Mouse (Mus musculus): ENCODE results near the gene Cir1. TPM values are rescaled to one million over a fixed set of nuclear protein-coding genes. Genes with fewer than 3 reads are reported as not detected.

The Cir1 gene
- polyA plus RNA-seq, 1 experiment, result 6.6 TPM

DNA sequence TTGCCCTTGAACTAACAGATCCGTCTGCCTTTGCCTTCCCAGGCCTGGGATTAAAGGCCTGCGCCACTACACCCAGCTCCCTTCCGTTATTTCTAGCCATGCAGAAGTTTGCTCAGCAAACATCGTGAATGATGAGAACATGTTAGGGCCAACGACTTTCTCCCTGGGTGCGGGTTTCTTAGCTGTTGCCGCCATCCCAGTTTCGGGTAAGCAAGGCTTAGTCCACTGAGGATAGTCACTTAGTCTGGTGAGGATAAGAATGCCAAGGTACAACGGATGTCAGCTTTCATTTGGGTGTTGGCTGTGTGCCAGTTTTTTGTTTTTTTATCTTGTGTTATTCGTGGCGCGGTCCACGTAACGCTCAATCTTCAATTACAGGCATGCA, 608 bp upstream of the Cir1 start:
- H3K27me3 ChIP-seq (ENCODE audit: control insufficient read depth, insufficient read depth, insufficient read length), result no peaks in the 10 kb centered on the region
- TF ChIP-seq E2F4 (IDR thresholded peaks at IDR 0.05; ENCODE audit: insufficient read depth) (no peak), MYOG (IDR thresholded peaks at IDR 0.05; ENCODE audit: control insufficient read depth in 1 of 3, insufficient read depth in 1 of 3, insufficient read length in 2 of 3, low read depth in 2 of 3) (no peak), TCF12 (IDR thresholded peaks at IDR 0.05; ENCODE audit: insufficient read depth, poor library complexity, severe bottlenecking) (no peak), POLR2AphosphoS2 (IDR thresholded peaks at IDR 0.05; ENCODE audit: insufficient read length, low read depth) (no peak), POLR2A (IDR thresholded peaks at IDR 0.05; ENCODE audit: insufficient read length, low read depth) (no peak), REST (IDR thresholded peaks at IDR 0.05; ENCODE audit: insufficient read depth, insufficient read length) (no peak), MAX (IDR thresholded peaks at IDR 0.05; ENCODE audit: low read depth) (no peak), CEBPB (IDR thresholded peaks at IDR 0.05; ENCODE audit: insufficient read depth, poor library complexity, severe bottlenecking) (no peak), TCF3 (IDR thresholded peaks at IDR 0.05; ENCODE audit: insufficient read length, low read depth) (no peak), MYOD1 (IDR thresholded peaks at IDR 0.05; ENCODE audit: control insufficient read depth in 1 of 3, insufficient read length in 2 of 3, low read depth in 2 of 3) (no peak), USF1 (IDR thresholded peaks at IDR 0.05; ENCODE audit: low read depth) (no peak), SRF (IDR thresholded peaks at IDR 0.05; ENCODE audit: control insufficient read depth, insufficient read length, low read depth) (no peak)
- H3K4me3 ChIP-seq, result peak overlapping the region; percentile 97
- H3ac ChIP-seq (ENCODE audit: control insufficient read depth, insufficient read length), result no peak overlapping the region
- peak overlapping the region; percentile 66 for H3K4me2 ChIP-seq (ENCODE audit: low read depth)
- H3K79me2 ChIP-seq (ENCODE audit: control insufficient read depth, insufficient read depth), result peaks cover 13% of the 10 kb centered on the region
- peaks cover 27% of the 10 kb centered on the region for H3K36me3 ChIP-seq (ENCODE audit: control insufficient read depth, insufficient read depth)

DNA sequence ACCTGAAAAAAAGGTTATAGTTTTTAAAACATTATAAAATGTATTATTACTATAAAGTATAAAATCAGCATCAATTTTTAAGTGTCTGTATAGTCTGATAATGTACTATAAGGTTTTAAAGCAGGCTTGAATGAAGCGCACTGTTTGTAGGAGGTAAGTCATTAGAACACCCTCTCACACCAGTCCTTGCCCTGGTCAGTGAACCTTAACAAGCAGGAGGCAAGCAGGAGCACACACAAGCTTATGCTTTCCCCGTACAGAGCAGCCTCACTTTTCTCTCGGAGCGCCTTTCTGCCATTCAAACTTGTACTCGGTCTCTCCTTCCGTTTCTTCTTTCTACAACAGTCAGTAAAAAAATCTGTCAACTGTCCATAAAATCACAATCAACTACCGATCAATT, 6.5 kb downstream of the Cir1 start:
- H3K27me3 ChIP-seq (ENCODE audit: control insufficient read depth, insufficient read depth, insufficient read length), result no peaks in the 10 kb centered on the region
- no peak overlapping the region for H3K4me2 ChIP-seq (ENCODE audit: low read depth)
- no peak overlapping the region for H3K4me3 ChIP-seq
- H3K36me3 ChIP-seq (ENCODE audit: control insufficient read depth, insufficient read depth), result peaks cover 42% of the 10 kb centered on the region
- TF ChIP-seq MYOD1 (IDR thresholded peaks at IDR 0.05; ENCODE audit: control insufficient read depth in 1 of 3, insufficient read length in 2 of 3, low read depth in 2 of 3) (no peak), E2F4 (IDR thresholded peaks at IDR 0.05; ENCODE audit: insufficient read depth) (no peak), REST (IDR thresholded peaks at IDR 0.05; ENCODE audit: insufficient read depth, insufficient read length) (no peak)
- peaks cover 3% of the 10 kb centered on the region for H3K79me2 ChIP-seq (ENCODE audit: control insufficient read depth, insufficient read depth)
- H3ac ChIP-seq (ENCODE audit: control insufficient read depth, insufficient read length), result no peak overlapping the region

DNA sequence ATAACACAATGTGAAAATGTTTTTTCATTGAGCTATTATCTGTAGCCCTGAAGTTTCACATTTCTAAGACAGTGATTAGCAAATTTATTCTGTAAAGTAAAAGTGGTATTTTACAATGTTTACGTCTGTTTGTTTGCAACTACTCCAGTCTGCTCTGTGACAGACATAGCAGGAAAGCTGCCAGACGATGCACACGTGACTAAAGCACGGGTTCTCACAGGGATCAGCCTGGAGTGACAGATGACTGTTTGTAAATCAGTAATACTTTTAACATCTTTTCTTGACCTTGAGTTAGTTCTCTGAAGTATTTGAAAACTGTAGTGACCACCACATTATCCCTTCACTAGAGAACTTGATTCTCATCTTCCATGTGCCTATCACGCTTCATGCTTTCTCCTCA, 8.0 kb downstream of the Cir1 start:
- TF ChIP-seq MYOD1 (IDR thresholded peaks at IDR 0.05; ENCODE audit: control insufficient read depth in 1 of 3, insufficient read length in 2 of 3, low read depth in 2 of 3) (no peak), USF1 (IDR thresholded peaks at IDR 0.05; ENCODE audit: low read depth) (no peak), E2F4 (IDR thresholded peaks at IDR 0.05; ENCODE audit: insufficient read depth) (no peak), POLR2A (IDR thresholded peaks at IDR 0.05; ENCODE audit: insufficient read length, low read depth) (no peak), CEBPB (IDR thresholded peaks at IDR 0.05; ENCODE audit: insufficient read depth, poor library complexity, severe bottlenecking) (no peak), SRF (IDR thresholded peaks at IDR 0.05; ENCODE audit: control insufficient read depth, insufficient read length, low read depth) (no peak), POLR2AphosphoS2 (IDR thresholded peaks at IDR 0.05; ENCODE audit: insufficient read length, low read depth) (no peak), MYOG (IDR thresholded peaks at IDR 0.05; ENCODE audit: control insufficient read depth in 1 of 3, insufficient read depth in 1 of 3, insufficient read length in 2 of 3, low read depth in 2 of 3) (no peak), MAX (IDR thresholded peaks at IDR 0.05; ENCODE audit: low read depth) (no peak), TCF12 (IDR thresholded peaks at IDR 0.05; ENCODE audit: insufficient read depth, poor library complexity, severe bottlenecking) (no peak), TCF3 (IDR thresholded peaks at IDR 0.05; ENCODE audit: insufficient read length, low read depth) (no peak), REST (IDR thresholded peaks at IDR 0.05; ENCODE audit: insufficient read depth, insufficient read length) (no peak)
- peaks cover 36% of the 10 kb centered on the region for H3K36me3 ChIP-seq (ENCODE audit: control insufficient read depth, insufficient read depth)
- no peak overlapping the region for H3K4me3 ChIP-seq
- H3K27me3 ChIP-seq (ENCODE audit: control insufficient read depth, insufficient read depth, insufficient read length), result no peaks in the 10 kb centered on the region
- no peak overlapping the region for H3ac ChIP-seq (ENCODE audit: control insufficient read depth, insufficient read length)
- H3K4me2 ChIP-seq (ENCODE audit: low read depth), result no peak overlapping the region
- H3K79me2 ChIP-seq (ENCODE audit: control insufficient read depth, insufficient read depth), result no peaks in the 10 kb centered on the region

DNA sequence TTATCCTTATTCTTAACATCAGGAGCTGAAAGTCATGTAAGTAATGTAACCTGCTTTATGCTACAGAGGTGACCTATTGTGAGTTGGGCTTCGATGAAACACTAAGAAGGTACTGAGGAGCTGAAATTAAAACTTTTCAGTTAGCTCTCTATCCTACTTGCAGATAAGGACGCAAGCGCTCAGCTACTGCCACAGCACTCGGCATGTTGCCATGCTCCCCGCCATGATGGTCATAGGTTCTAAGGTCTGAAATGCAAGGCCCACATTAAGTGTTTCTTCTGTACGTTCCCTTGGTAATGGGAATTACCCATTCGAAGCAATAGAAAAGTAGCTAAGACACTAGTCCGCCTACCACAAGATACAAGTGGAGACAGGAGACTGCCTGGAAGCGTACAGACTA, 9.8 kb downstream of the Cir1 start:
- H3K4me3 ChIP-seq, result no peak overlapping the region
- no peak overlapping the region for H3ac ChIP-seq (ENCODE audit: control insufficient read depth, insufficient read length)
- no peak overlapping the region for H3K4me2 ChIP-seq (ENCODE audit: low read depth)
- no peak for TF ChIP-seq POLR2AphosphoS2 (IDR thresholded peaks at IDR 0.05; ENCODE audit: insufficient read length, low read depth)
- no peak for TF ChIP-seq MAX (IDR thresholded peaks at IDR 0.05; ENCODE audit: low read depth)
- no peak for TF ChIP-seq SRF (IDR thresholded peaks at IDR 0.05; ENCODE audit: control insufficient read depth, insufficient read length, low read depth)
- TF ChIP-seq MYOG (IDR thresholded peaks at IDR 0.05; ENCODE audit: control insufficient read depth in 1 of 3, insufficient read depth in 1 of 3, insufficient read length in 2 of 3, low read depth in 2 of 3), result no peak
- TF ChIP-seq TCF12 (IDR thresholded peaks at IDR 0.05; ENCODE audit: insufficient read depth, poor library complexity, severe bottlenecking), result no peak
- TF ChIP-seq CEBPB (IDR thresholded peaks at IDR 0.05; ENCODE audit: insufficient read depth, poor library complexity, severe bottlenecking), result no peak
- no peak for TF ChIP-seq REST (IDR thresholded peaks at IDR 0.05; ENCODE audit: insufficient read depth, insufficient read length)
- no peak for TF ChIP-seq E2F4 (IDR thresholded peaks at IDR 0.05; ENCODE audit: insufficient read depth)
- no peak for TF ChIP-seq POLR2A (IDR thresholded peaks at IDR 0.05; ENCODE audit: insufficient read length, low read depth)
- TF ChIP-seq USF1 (IDR thresholded peaks at IDR 0.05; ENCODE audit: low read depth), result no peak
- H3K79me2 ChIP-seq (ENCODE audit: control insufficient read depth, insufficient read depth), result no peaks in the 10 kb centered on the region
- peaks cover 30% of the 10 kb centered on the region for H3K36me3 ChIP-seq (ENCODE audit: control insufficient read depth, insufficient read depth)
- H3K27me3 ChIP-seq (ENCODE audit: control insufficient read depth, insufficient read depth, insufficient read length), result no peaks in the 10 kb centered on the region

DNA sequence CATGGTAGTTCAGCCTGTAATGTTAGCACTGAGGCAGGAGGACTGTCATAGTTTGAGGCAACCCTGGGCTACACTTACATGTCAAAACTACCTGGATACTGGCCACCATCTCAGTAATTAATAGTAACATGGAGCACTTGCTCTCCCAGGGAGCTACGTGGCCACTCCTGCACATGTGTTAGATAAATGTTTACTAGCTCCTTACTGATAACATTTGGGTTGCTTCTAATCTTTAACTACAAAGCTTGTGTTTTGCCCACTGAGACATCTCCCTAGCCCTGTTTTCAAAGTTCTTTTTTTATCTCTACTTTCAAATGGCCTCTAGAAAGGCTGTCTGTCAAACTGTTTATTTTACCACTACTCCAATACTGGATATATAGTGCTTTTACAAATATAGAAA, 10.5 kb downstream of the Cir1 start:
- H3K36me3 ChIP-seq (ENCODE audit: control insufficient read depth, insufficient read depth), result peaks cover 30% of the 10 kb centered on the region
- no peak overlapping the region for H3K4me3 ChIP-seq
- no peak overlapping the region for H3K4me2 ChIP-seq (ENCODE audit: low read depth)
- no peak for TF ChIP-seq SRF (IDR thresholded peaks at IDR 0.05; ENCODE audit: control insufficient read depth, insufficient read length, low read depth)
- no peak for TF ChIP-seq MYOD1 (IDR thresholded peaks at IDR 0.05; ENCODE audit: control insufficient read depth in 1 of 3, insufficient read length in 2 of 3, low read depth in 2 of 3)
- no peak for TF ChIP-seq POLR2A (IDR thresholded peaks at IDR 0.05; ENCODE audit: insufficient read length, low read depth)
- TF ChIP-seq MAX (IDR thresholded peaks at IDR 0.05; ENCODE audit: low read depth), result no peak
- TF ChIP-seq MYOG (IDR thresholded peaks at IDR 0.05; ENCODE audit: control insufficient read depth in 1 of 3, insufficient read depth in 1 of 3, insufficient read length in 2 of 3, low read depth in 2 of 3), result no peak
- TF ChIP-seq TCF3 (IDR thresholded peaks at IDR 0.05; ENCODE audit: insufficient read length, low read depth), result no peak
- TF ChIP-seq POLR2AphosphoS2 (IDR thresholded peaks at IDR 0.05; ENCODE audit: insufficient read length, low read depth), result no peak
- no peak for TF ChIP-seq REST (IDR thresholded peaks at IDR 0.05; ENCODE audit: insufficient read depth, insufficient read length)
- TF ChIP-seq USF1 (IDR thresholded peaks at IDR 0.05; ENCODE audit: low read depth), result no peak
- no peak for TF ChIP-seq CEBPB (IDR thresholded peaks at IDR 0.05; ENCODE audit: insufficient read depth, poor library complexity, severe bottlenecking)
- no peak for TF ChIP-seq E2F4 (IDR thresholded peaks at IDR 0.05; ENCODE audit: insufficient read depth)
- TF ChIP-seq TCF12 (IDR thresholded peaks at IDR 0.05; ENCODE audit: insufficient read depth, poor library complexity, severe bottlenecking), result no peak
- H3ac ChIP-seq (ENCODE audit: control insufficient read depth, insufficient read length), result no peak overlapping the region
- no peaks in the 10 kb centered on the region for H3K27me3 ChIP-seq (ENCODE audit: control insufficient read depth, insufficient read depth, insufficient read length)
- no peaks in the 10 kb centered on the region for H3K79me2 ChIP-seq (ENCODE audit: control insufficient read depth, insufficient read depth)
